Mouse (Mus musculus): ENCODE data around the gene St6gal1. TPM values are rescaled to one million over a fixed set of nuclear protein-coding genes. Genes with fewer than 3 reads are reported as not detected.

Gene St6gal1
- polyA plus RNA-seq, 1 experiment from 2014 or later, result 22.4 TPM

DNA sequence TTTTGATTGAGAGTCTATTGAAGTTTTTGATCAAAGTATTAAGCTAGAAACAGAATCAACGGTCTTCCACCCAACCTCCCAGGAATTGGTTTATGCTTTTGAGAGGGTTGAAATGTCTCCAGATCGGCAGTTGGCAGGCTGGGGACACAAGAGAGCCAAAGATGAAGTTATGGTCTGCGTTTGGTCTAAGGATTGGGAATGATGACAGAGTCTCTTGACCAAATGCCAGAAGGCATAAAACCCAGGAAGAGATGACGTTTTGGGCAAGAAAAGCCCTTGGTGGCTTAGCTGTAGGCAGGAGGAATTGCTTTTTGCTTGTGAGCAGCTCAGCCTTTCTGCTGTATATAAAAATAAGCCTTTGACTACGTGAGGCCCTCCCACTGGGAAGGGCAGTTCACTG lies 67.0 kb downstream of the St6gal1 start:
- H3K9ac ChIP-seq (ENCODE audit: low read length), result no peak overlapping the region
- ATAC-seq (replicated peaks; ENCODE audit: low FRiP score, low TSS enrichment, low read depth) (no peak), DNase-seq (ENCODE audit: low spot score) (no peak)
- no peak overlapping the region for H3K4me3 ChIP-seq (ENCODE audit: low read depth, low read length)
- no peaks in the 10 kb centered on the region for H3K4me1 ChIP-seq (replicated peaks; ENCODE audit: control insufficient read depth, insufficient read depth, low read length)
- WGBS, result 80% methylated on average over 5 of the region's 5 CpGs
- no peaks in the 10 kb centered on the region for H3K9me3 ChIP-seq (ENCODE audit: control insufficient read depth, low read length)
- no peaks in the 10 kb centered on the region for H3K36me3 ChIP-seq (ENCODE audit: control insufficient read depth, insufficient read depth, low read length)
- H3K4me2 ChIP-seq (ENCODE audit: low read length), result no peak overlapping the region
- H3K27ac ChIP-seq (ENCODE audit: low read depth), result no peak overlapping the region
- H3K27me3 ChIP-seq (replicated peaks; ENCODE audit: control insufficient read depth, insufficient read depth, low read length), result no peaks in the 10 kb centered on the region

- DNase-seq (ENCODE audit: low spot score) (no peak), ATAC-seq (replicated peaks; ENCODE audit: low FRiP score, low TSS enrichment, low read depth) (no peak)
- no peak overlapping the region for H3K9ac ChIP-seq (ENCODE audit: low read length)
- no peaks in the 10 kb centered on the region for H3K9me3 ChIP-seq (ENCODE audit: control insufficient read depth, low read length)
- H3K36me3 ChIP-seq (ENCODE audit: control insufficient read depth, insufficient read depth, low read length), result no peaks in the 10 kb centered on the region
- no peaks in the 10 kb centered on the region for H3K27me3 ChIP-seq (replicated peaks; ENCODE audit: control insufficient read depth, insufficient read depth, low read length)
- H3K4me3 ChIP-seq (ENCODE audit: low read depth, low read length), result no peak overlapping the region
- H3K4me2 ChIP-seq (ENCODE audit: low read length), result no peak overlapping the region
- no peak overlapping the region for H3K27ac ChIP-seq (ENCODE audit: low read depth)
- WGBS, result 58% methylated on average over 3 of the region's 3 CpGs
- H3K4me1 ChIP-seq (replicated peaks; ENCODE audit: control insufficient read depth, insufficient read depth, low read length), result no peaks in the 10 kb centered on the region; the same call in 1 of the 2 replicates
Measured at GRCm38 (mm10) chr16:23294236-23294635, 69.7 kb downstream of the St6gal1 start.

GRCm38 (mm10) chr16:23294747-23295146 lies 70.2 kb downstream of the St6gal1 start:
- H3K4me3 ChIP-seq (ENCODE audit: low read depth, low read length), result no peak overlapping the region
- H3K4me2 ChIP-seq (ENCODE audit: low read length), result no peak overlapping the region
- WGBS, result 86% methylated on average over 6 of the region's 6 CpGs
- no peak overlapping the region for H3K27ac ChIP-seq (ENCODE audit: low read depth)
- no peaks in the 10 kb centered on the region for H3K36me3 ChIP-seq (ENCODE audit: control insufficient read depth, insufficient read depth, low read length)
- no peaks in the 10 kb centered on the region; the same call in 1 of the 2 replicates for H3K4me1 ChIP-seq (replicated peaks; ENCODE audit: control insufficient read depth, insufficient read depth, low read length)
- H3K9me3 ChIP-seq (ENCODE audit: control insufficient read depth, low read length), result no peaks in the 10 kb centered on the region
- H3K27me3 ChIP-seq (replicated peaks; ENCODE audit: control insufficient read depth, insufficient read depth, low read length), result no peaks in the 10 kb centered on the region
- DNase-seq (ENCODE audit: low spot score) (no peak), ATAC-seq (replicated peaks; ENCODE audit: low FRiP score, low TSS enrichment, low read depth) (no peak)
- H3K9ac ChIP-seq (ENCODE audit: low read length), result no peak overlapping the region

DNA sequence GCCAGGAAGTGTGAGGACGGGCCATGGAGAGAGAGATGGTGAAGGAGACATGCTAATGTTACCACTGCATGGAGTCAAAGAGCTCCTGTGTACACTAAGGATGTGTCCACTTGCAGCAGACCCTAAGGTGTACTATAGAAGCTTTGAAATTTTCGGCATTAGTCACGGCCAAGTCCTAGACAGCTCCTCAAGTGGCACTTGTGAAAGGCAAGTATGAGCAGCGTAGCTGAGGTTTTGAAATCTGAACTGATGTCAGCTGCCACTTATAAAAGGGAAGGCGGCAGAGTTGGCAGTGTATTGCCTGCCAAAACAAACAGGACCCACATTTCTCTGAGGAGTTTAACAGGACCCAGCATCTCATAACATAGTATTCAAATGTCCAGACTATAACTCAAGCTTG lies 71.2 kb downstream of the St6gal1 start:
- Histone ChIP-seq H3K27ac (ENCODE audit: low read depth) (no peak overlapping the region), H3K4me2 (ENCODE audit: low read length) (no peak overlapping the region), H3K36me3 (ENCODE audit: control insufficient read depth, insufficient read depth, low read length) (no peaks in the 10 kb centered on the region), H3K27me3 (replicated peaks; ENCODE audit: control insufficient read depth, insufficient read depth, low read length) (no peaks in the 10 kb centered on the region), H3K9ac (ENCODE audit: low read length) (no peak overlapping the region), H3K9me3 (ENCODE audit: control insufficient read depth, low read length) (no peaks in the 10 kb centered on the region), H3K4me1 (replicated peaks; ENCODE audit: control insufficient read depth, insufficient read depth, low read length) (peaks cover under 1% of the 10 kb centered on the region; the same call in 1 of the 2 replicates), H3K4me3 (ENCODE audit: low read depth, low read length) (no peak overlapping the region)
- 86% methylated on average over 5 of the region's 5 CpGs for WGBS
- DNase-seq (ENCODE audit: low spot score), result no peak
- no peak for ATAC-seq (replicated peaks; ENCODE audit: low FRiP score, low TSS enrichment, low read depth)

DNA sequence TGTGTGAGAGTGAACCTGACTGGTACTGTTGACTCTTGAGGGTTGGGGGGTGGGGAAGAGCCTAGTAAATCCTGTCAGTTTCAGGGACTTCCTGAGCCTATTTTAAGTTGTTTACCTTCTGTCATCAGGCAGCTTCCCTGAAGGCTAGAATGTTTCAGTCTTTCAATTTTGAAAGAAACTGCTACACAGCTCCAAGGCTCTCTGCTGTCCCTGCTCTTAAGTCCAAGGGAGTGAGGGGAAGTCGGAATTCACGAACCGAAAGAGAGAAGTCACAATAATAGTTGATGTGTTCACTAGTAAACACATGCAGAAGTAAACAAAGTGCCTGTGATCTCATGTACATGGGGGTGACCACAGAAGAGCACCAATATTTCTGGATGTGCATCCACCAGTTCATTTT lies 72.2 kb downstream of the St6gal1 start:
- no peaks in the 10 kb centered on the region for H3K36me3 ChIP-seq (ENCODE audit: control insufficient read depth, insufficient read depth, low read length)
- ATAC-seq (replicated peaks; ENCODE audit: low FRiP score, low TSS enrichment, low read depth) (no peak), DNase-seq (ENCODE audit: low spot score) (no peak)
- no peaks in the 10 kb centered on the region for H3K27me3 ChIP-seq (replicated peaks; ENCODE audit: control insufficient read depth, insufficient read depth, low read length)
- H3K9me3 ChIP-seq (ENCODE audit: control insufficient read depth, low read length), result no peaks in the 10 kb centered on the region
- H3K4me2 ChIP-seq (ENCODE audit: low read length), result no peak overlapping the region
- 93% methylated on average over 3 of the region's 3 CpGs for WGBS
- H3K27ac ChIP-seq (ENCODE audit: low read depth), result no peak overlapping the region
- no peak overlapping the region for H3K4me3 ChIP-seq (ENCODE audit: low read depth, low read length)
- peaks cover 4% of the 10 kb centered on the region; the same call in 1 of the 2 replicates for H3K4me1 ChIP-seq (replicated peaks; ENCODE audit: control insufficient read depth, insufficient read depth, low read length)
- H3K9ac ChIP-seq (ENCODE audit: low read length), result no peak overlapping the region

- Histone ChIP-seq H3K36me3 (ENCODE audit: control insufficient read depth, insufficient read depth, low read length) (no peaks in the 10 kb centered on the region), H3K4me3 (ENCODE audit: low read depth, low read length) (no peak overlapping the region), H3K4me1 (replicated peaks; ENCODE audit: control insufficient read depth, insufficient read depth, low read length) (peaks cover 4% of the 10 kb centered on the region; the same call in 1 of the 2 replicates), H3K4me2 (ENCODE audit: low read length) (no peak overlapping the region), H3K9ac (ENCODE audit: low read length) (no peak overlapping the region), H3K27me3 (replicated peaks; ENCODE audit: control insufficient read depth, insufficient read depth, low read length) (no peaks in the 10 kb centered on the region), H3K27ac (ENCODE audit: low read depth) (no peak overlapping the region), H3K9me3 (ENCODE audit: control insufficient read depth, low read length) (no peaks in the 10 kb centered on the region)
- ATAC-seq (replicated peaks; ENCODE audit: low FRiP score, low TSS enrichment, low read depth) (no peak), DNase-seq (ENCODE audit: low spot score) (no peak)
- WGBS, result 87% methylated on average over 3 of the region's 3 CpGs
Measured at GRCm38 (mm10) chr16:23298441-23298840, 73.9 kb downstream of the St6gal1 start.

DNA sequence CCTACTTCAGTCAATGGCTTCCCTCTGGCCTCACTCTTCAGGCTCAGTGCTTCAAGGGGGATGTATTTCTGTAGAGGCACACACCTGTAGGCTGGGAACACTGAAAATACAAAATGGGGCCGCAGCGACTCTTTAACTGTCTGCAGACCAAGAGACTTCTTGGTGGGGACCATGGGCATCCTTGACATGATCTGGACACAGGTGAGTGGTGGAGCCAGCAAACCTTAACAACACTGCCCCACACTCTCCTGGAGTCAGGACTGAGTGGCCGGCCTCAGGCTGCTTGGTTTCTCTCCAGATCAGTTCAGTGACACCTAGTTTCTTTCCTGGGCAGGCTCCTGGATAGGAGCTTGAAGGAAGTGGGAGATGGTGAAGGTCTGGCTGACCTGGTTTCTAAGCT lies 74.4 kb downstream of the St6gal1 start:
- 92% methylated on average over 3 of the region's 3 CpGs for WGBS
- Histone ChIP-seq H3K27me3 (replicated peaks; ENCODE audit: control insufficient read depth, insufficient read depth, low read length) (no peaks in the 10 kb centered on the region), H3K9me3 (ENCODE audit: control insufficient read depth, low read length) (no peaks in the 10 kb centered on the region), H3K4me1 (replicated peaks; ENCODE audit: control insufficient read depth, insufficient read depth, low read length) (peaks cover 4% of the 10 kb centered on the region; the same call in 1 of the 2 replicates), H3K4me2 (ENCODE audit: low read length) (no peak overlapping the region), H3K9ac (ENCODE audit: low read length) (no peak overlapping the region), H3K4me3 (ENCODE audit: low read depth, low read length) (no peak overlapping the region), H3K36me3 (ENCODE audit: control insufficient read depth, insufficient read depth, low read length) (no peaks in the 10 kb centered on the region), H3K27ac (ENCODE audit: low read depth) (no peak overlapping the region)
- no peak for ATAC-seq (replicated peaks; ENCODE audit: low FRiP score, low TSS enrichment, low read depth)
- DNase-seq (ENCODE audit: low spot score), result no peak

DNA sequence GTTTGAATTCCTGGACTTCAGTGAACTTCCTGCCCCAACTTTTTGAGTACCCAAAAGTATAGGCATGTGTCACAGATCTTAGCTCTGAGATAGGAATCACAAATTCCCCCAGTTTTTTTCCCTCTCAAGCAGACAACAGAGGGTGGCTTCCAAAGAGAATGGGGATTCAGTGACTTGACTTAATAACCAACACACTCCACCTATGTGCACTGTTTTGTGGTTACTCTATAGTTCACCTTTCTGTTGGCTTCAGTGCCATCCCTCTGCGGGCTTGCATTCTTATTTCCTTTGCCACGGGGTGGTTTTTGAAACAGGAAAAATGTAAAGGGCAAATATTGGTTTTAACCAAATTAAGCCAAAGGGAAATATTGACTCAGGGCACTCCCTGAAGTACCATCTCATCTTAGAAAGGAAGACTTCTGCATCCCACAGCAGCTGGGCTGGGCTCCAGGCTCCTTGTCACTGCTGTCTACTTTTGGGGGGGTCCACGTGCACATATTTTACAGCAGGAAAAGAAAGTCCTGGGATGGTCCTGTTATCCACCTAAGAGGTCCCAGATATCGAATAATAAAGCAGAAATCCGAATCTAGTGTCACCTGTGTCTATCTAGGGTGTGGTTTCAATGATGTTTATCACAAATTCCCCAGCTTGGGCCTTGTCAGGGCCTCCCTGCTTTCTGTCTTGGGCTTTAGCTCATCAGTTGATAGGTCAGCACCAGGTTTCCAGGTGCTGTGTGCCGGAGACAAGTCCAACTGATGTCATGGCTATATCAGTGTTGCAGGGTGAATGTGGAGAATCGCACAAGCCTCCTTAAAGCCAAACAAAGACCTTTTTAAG lies 75.6 kb downstream of the St6gal1 start:
- no peak overlapping the region for H3K4me2 ChIP-seq (ENCODE audit: low read length)
- no peak overlapping the region for H3K9ac ChIP-seq (ENCODE audit: low read length)
- no peak overlapping the region for H3K27ac ChIP-seq (ENCODE audit: low read depth)
- H3K9me3 ChIP-seq (ENCODE audit: control insufficient read depth, low read length), result no peaks in the 10 kb centered on the region
- H3K4me3 ChIP-seq (ENCODE audit: low read depth, low read length), result no peak overlapping the region
- DNase-seq (ENCODE audit: low spot score), result no peak
- no peaks in the 10 kb centered on the region for H3K36me3 ChIP-seq (ENCODE audit: control insufficient read depth, insufficient read depth, low read length)
- no peaks in the 10 kb centered on the region for H3K27me3 ChIP-seq (replicated peaks; ENCODE audit: control insufficient read depth, insufficient read depth, low read length)
- WGBS, result 70% methylated on average over 7 of the region's 7 CpGs
- ATAC-seq (replicated peaks; ENCODE audit: low FRiP score, low TSS enrichment, low read depth), result no peak
- peaks cover 4% of the 10 kb centered on the region; the same call in 1 of the 2 replicates for H3K4me1 ChIP-seq (replicated peaks; ENCODE audit: control insufficient read depth, insufficient read depth, low read length)

GRCm38 (mm10) chr16:23301762-23302161 lies 77.2 kb downstream of the St6gal1 start:
- Histone ChIP-seq H3K27me3 (replicated peaks; ENCODE audit: control insufficient read depth, insufficient read depth, low read length) (no peaks in the 10 kb centered on the region), H3K4me3 (ENCODE audit: low read depth, low read length) (no peak overlapping the region), H3K36me3 (ENCODE audit: control insufficient read depth, insufficient read depth, low read length) (no peaks in the 10 kb centered on the region), H3K9ac (ENCODE audit: low read length) (no peak overlapping the region), H3K4me2 (ENCODE audit: low read length) (no peak overlapping the region), H3K4me1 (replicated peaks; ENCODE audit: control insufficient read depth, insufficient read depth, low read length) (peaks cover 15% of the 10 kb centered on the region; the same call in 1 of the 2 replicates), H3K27ac (ENCODE audit: low read depth) (no peak overlapping the region), H3K9me3 (ENCODE audit: control insufficient read depth, low read length) (no peaks in the 10 kb centered on the region)
- DNase-seq (ENCODE audit: low spot score) (no peak), ATAC-seq (replicated peaks; ENCODE audit: low FRiP score, low TSS enrichment, low read depth) (no peak)
- WGBS, result 87% methylated on average over 7 of the region's 7 CpGs
